Mouse (Mus musculus): ENCODE measurements around the gene Aarsd1.

Aarsd1 gene

GRCm38 (mm10) chr11:101374421-101374938 lies 42.9 kb downstream of the Aarsd1 start:
- DNase-seq = no peak

- DNase-seq = no peak
Measured at GRCm38 (mm10) chr11:101370141-101370540, 47.3 kb downstream of the Aarsd1 start.

GRCm38 (mm10) chr11:101367326-101367935 lies 50.0 kb downstream of the Aarsd1 start, which contains the start of gene G6pc:
Gene G6pc, plus strand, starts transcription at chr11:101367561.
- DNase-seq = no peak

- no peak for DNase-seq
Measured at GRCm38 (mm10) chr11:101364531-101364931, 52.9 kb downstream of the Aarsd1 start.

- DNase-seq = peak; percentile 31 to 50
Measured at GRCm38 (mm10) chr11:101360651-101361113, 56.7 kb downstream of the Aarsd1 start.

GRCm38 (mm10) chr11:101359776-101360175 lies 57.6 kb downstream of the Aarsd1 start:
- no peak for DNase-seq

- no peak for DNase-seq
Measured at GRCm38 (mm10) chr11:101357505-101358182, 59.8 kb downstream of the Aarsd1 start.
